Mouse (Mus musculus): ENCODE measurements around the gene Sox5. TPM values are rescaled to one million over a fixed set of nuclear protein-coding genes. Genes with fewer than 3 reads are reported as not detected.

The Sox5 gene
- total RNA-seq, 2 experiments from 2014 or later, result 0.89 to 0.99 TPM

GRCm38 (mm10) chr6:144691298-144692041 is 90.3 kb downstream of the Sox5 start:
- Histone ChIP-seq H3K27ac (peak overlapping the region; percentile 57), H3K4me3 (no peak overlapping the region)
- no peak for DNase-seq
- intact Hi-C loops (cut with DNase I), result no loop called here
- TF ChIP-seq CTCF (IDR thresholded peaks at IDR 0.05), result no peak

GRCm38 (mm10) chr6:144689076-144689475 is 92.7 kb downstream of the Sox5 start:
- TF ChIP-seq CTCF (IDR thresholded peaks at IDR 0.05), result no peak
- Histone ChIP-seq H3K4me3 (no peak overlapping the region), H3K27ac (no peak overlapping the region)
- DNase-seq, result no peak
- intact Hi-C loops (cut with DNase I), result no loop called here

- intact Hi-C loops (cut with DNase I), result no loop called here
- Histone ChIP-seq H3K4me3 (no peak overlapping the region), H3K27ac (no peak overlapping the region)
- no peak for TF ChIP-seq CTCF (IDR thresholded peaks at IDR 0.05)
- DNase-seq, result no peak
Observed at GRCm38 (mm10) chr6:144687681-144688080, 94.1 kb downstream of the Sox5 start.

GRCm38 (mm10) chr6:144681045-144681789 is 100.6 kb downstream of the Sox5 start:
- intact Hi-C loops (cut with DNase I), result no loop called here
- no peak for TF ChIP-seq CTCF (IDR thresholded peaks at IDR 0.05)
- Histone ChIP-seq H3K27ac (no peak overlapping the region), H3K4me3 (no peak overlapping the region)
- no peak for DNase-seq

- H3K4me3 ChIP-seq, result no peak overlapping the region
- H3K27ac ChIP-seq, result no peak overlapping the region
- TF ChIP-seq CTCF (IDR thresholded peaks at IDR 0.05), result no peak
- intact Hi-C loops (cut with DNase I), result no loop called here
- no peak for DNase-seq
Observed at GRCm38 (mm10) chr6:144677491-144678133, 104.2 kb downstream of the Sox5 start.

- DNase-seq, result no peak
- intact Hi-C loops (cut with DNase I), result no loop called here
- H3K27ac ChIP-seq, result no peak overlapping the region
- TF ChIP-seq CTCF (IDR thresholded peaks at IDR 0.05), result no peak
- H3K4me3 ChIP-seq, result no peak overlapping the region
Observed at GRCm38 (mm10) chr6:144675111-144675510, 106.7 kb downstream of the Sox5 start.

- intact Hi-C loops (cut with DNase I), result no loop called here
- Histone ChIP-seq H3K4me3 (no peak overlapping the region), H3K27ac (no peak overlapping the region)
- TF ChIP-seq CTCF (IDR thresholded peaks at IDR 0.05), result no peak
- DNase-seq, result no peak
Observed at GRCm38 (mm10) chr6:144673906-144674305, 107.9 kb downstream of the Sox5 start.

GRCm38 (mm10) chr6:144670433-144671167 is 111.2 kb downstream of the Sox5 start:
- Histone ChIP-seq H3K27ac (no peak overlapping the region; the same call in 1 of the 2 replicates), H3K4me3 (no peak overlapping the region)
- TF ChIP-seq CTCF (IDR thresholded peaks at IDR 0.05), result no peak
- intact Hi-C loops (cut with DNase I), result no loop called here
- DNase-seq, result no peak

- H3K4me3 ChIP-seq, result no peak overlapping the region
- no peak overlapping the region for H3K27ac ChIP-seq
- TF ChIP-seq CTCF (IDR thresholded peaks at IDR 0.05), result peak; percentile 5; the same call in 1 of the 2 replicates
- DNase-seq, result no peak
- intact Hi-C loops (cut with DNase I), result no loop called here
Observed at GRCm38 (mm10) chr6:144666617-144667016, 115.2 kb downstream of the Sox5 start.

GRCm38 (mm10) chr6:144664765-144665164 is 117.0 kb downstream of the Sox5 start:
- DNase-seq, result no peak
- no peak for TF ChIP-seq CTCF (IDR thresholded peaks at IDR 0.05)
- no peak overlapping the region for H3K27ac ChIP-seq
- no peak overlapping the region for H3K4me3 ChIP-seq
- intact Hi-C loops (cut with DNase I), result no loop called here

GRCm38 (mm10) chr6:144663516-144664074 is 118.2 kb downstream of the Sox5 start:
- intact Hi-C loops (cut with DNase I), result no loop called here
- DNase-seq, result no peak
- Histone ChIP-seq H3K4me3 (no peak overlapping the region), H3K27ac (no peak overlapping the region)
- no peak for TF ChIP-seq CTCF (IDR thresholded peaks at IDR 0.05)
